18 mouse cellular contexts compared by ENCODE assay signal in the genomic region with DNA sequence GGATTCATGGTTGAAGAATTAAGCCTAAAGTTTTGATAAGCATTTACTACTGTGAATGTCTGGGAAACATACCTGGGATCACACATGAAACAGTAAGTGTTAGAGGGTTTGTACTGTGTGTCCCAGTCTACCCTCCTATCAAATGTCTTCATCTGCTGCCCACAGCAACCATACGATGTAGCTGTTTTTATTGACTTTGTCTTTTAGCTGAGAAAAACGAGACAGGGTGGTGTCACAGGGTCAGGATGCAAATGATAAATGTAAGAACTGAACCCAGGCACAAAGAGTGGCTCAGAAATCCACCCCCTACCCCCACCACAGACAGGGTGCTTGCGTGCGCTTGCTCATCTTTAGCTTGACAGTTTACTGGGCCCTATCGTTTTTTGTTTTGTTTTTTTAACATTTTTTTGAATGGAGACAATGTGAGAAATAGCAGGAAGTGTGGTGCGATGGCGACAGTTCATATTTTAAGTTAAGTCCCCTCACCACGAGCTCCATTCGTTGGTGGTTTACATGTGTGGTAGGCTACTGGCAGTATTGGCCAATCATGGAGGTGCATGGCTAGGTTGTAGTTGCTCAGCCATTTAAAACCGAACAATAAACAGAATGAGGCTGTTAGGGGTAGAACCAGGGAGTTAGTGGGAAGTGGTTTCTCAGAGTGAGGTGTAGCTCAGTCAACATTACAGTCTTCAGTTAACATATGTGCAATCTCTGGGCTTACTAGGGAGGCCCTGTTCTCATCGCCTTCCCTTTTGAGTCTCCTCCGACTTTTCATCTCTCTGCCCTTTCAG.
DNase-seq lines count a peak whose midpoint lies in the region; ATAC-seq and TF ChIP-seq lines count a peak whose summit lies in the region.
"Had no signal": no experiment of that assay in that cellular context is flagged by ENCODE, and none has a peak within 500 bp of the region (broad histone marks: within the 10 kb centered on the region; RNA-seq: fewer than 3 reads in every experiment).

No protein-coding gene starts in this region.

- H3K9ac ChIP-seq in hindbrain, embryonic 14.5 days: no peak overlapping the region
- H3K9ac ChIP-seq: heart, embryonic 15.5 days; hindbrain, embryonic 15.5 days; limb, embryonic 15.5 days had no signal

- H3K27ac ChIP-seq in thymus, adult 2 months (ENCODE audit: control insufficient read depth, insufficient read depth, low read length): peak overlapping the region; percentile 68
- H3K27ac ChIP-seq in hindbrain, embryonic 14.5 days: no peak overlapping the region
- H3K27ac ChIP-seq: heart, embryonic 15.5 days; hindbrain, embryonic 15.5 days; limb, embryonic 15.5 days; macrophage had no signal

- H3K4me2 ChIP-seq in hindbrain, embryonic 14.5 days (replicated peaks): no peak overlapping the region
- H3K4me2 ChIP-seq: heart, embryonic 15.5 days; hindbrain, embryonic 15.5 days; limb, embryonic 15.5 days had no signal

- no peaks in the 10 kb centered on the region for H3K36me3 ChIP-seq in thymus, adult 2 months (ENCODE audit: control insufficient read depth, insufficient read depth, low read length)
- no peaks in the 10 kb centered on the region for H3K36me3 ChIP-seq in hindbrain, embryonic 14.5 days (replicated peaks; ENCODE audit: control insufficient read depth, insufficient read depth)
- H3K36me3 ChIP-seq: heart, embryonic 15.5 days; hindbrain, embryonic 15.5 days; limb, embryonic 15.5 days had no signal

- peaks cover 37% of the 10 kb centered on the region for H3K4me1 ChIP-seq in thymus, adult 2 months (replicated peaks; ENCODE audit: control insufficient read depth, insufficient read depth, low read length)
- H3K4me1 ChIP-seq in hindbrain, embryonic 14.5 days (replicated peaks; ENCODE audit: control insufficient read depth, insufficient read depth, low read length): no peaks in the 10 kb centered on the region

- TF ChIP-seq CTCF in thymus, adult 2 months (IDR thresholded peaks at IDR 0.05; ENCODE audit: borderline replicate concordance, control insufficient read depth, extremely low read depth, insufficient read depth, low read length, poor library complexity): no peak

- 12% methylated on average over 12 of the region's 12 CpGs for WGBS in thymus, adult 2 months
- 87% methylated on average over 12 of the region's 12 CpGs for WGBS in hindbrain, embryonic 14.5 days

- no peak for DNase-seq in thymus, adult 2 months
- DNase-seq in thymus, adult 18-20 months: no peak
- no peak for DNase-seq in gastrocnemius, postnatal 4 days (ENCODE audit: low spot score in 2 of 2)
- DNase-seq in frontal cortex, postnatal 10 days (ENCODE audit: low spot score in 2 of 2): no peak
- no peak for DNase-seq in hindbrain, embryonic 14.5 days (ENCODE audit: low spot score)
- DNase-seq: cerebellum, adult 8-10 months; embryo, embryonic 11 days; gastrocnemius, postnatal 10 days; kidney, adult 18-20 months; kidney, postnatal 4 days; layer of hippocampus, postnatal 36 days had no signal

- no peak for TF ChIP-seq POLR2A in thymus, adult 2 months (IDR thresholded peaks at IDR 0.05; ENCODE audit: control insufficient read depth, extremely low read depth, insufficient read depth, low read length, poor library complexity)

- no peaks in the 10 kb centered on the region for H3K27me3 ChIP-seq in thymus, adult 2 months (ENCODE audit: control insufficient read depth, insufficient read depth, low read length)
- H3K27me3 ChIP-seq in hindbrain, embryonic 14.5 days (ENCODE audit: control insufficient read depth, insufficient read depth, low read length): no peaks in the 10 kb centered on the region
- H3K27me3 ChIP-seq: heart, embryonic 15.5 days; hindbrain, embryonic 15.5 days; limb, embryonic 15.5 days had no signal

- no peak overlapping the region for H3K4me3 ChIP-seq in thymus, adult 2 months (ENCODE audit: control insufficient read depth, insufficient read depth, low read length)
- no peak overlapping the region for H3K4me3 ChIP-seq in hindbrain, embryonic 14.5 days (replicated peaks; ENCODE audit: low read length)
- H3K4me3 ChIP-seq: heart, embryonic 15.5 days; hindbrain, embryonic 15.5 days; limb, embryonic 15.5 days had no signal

- peak; percentile 54 to 57 for ATAC-seq in hematopoietic stem cell, adult 5-6 weeks (replicated peaks in 1 of 2; ENCODE audit: insufficient read depth in 1 of 2, low FRiP score in 2 of 2, low TSS enrichment in 1 of 2, low read depth in 1 of 2, poor library complexity in 2 of 2, severe bottlenecking in 2 of 2)
- peak; percentile 64 for ATAC-seq in megakaryocyte progenitor cell, adult 5-6 weeks (replicated peaks; ENCODE audit: poor library complexity)
- no peak for ATAC-seq in hindbrain, embryonic 14.5 days (ENCODE audit: low FRiP score)
- ATAC-seq: forebrain, embryonic 16.5 days had no signal

- H3K9me3 ChIP-seq in hindbrain, embryonic 14.5 days (ENCODE audit: control insufficient read depth, low read length): no peaks in the 10 kb centered on the region
- H3K9me3 ChIP-seq: heart, embryonic 15.5 days; hindbrain, embryonic 15.5 days; limb, embryonic 15.5 days had no signal
